Mouse (Mus musculus) erythroblast, embryonic 14.5 days (primary cell): Measurements from ENCODE around the gene Zfyve19. TPM values are rescaled to one million over a fixed set of nuclear protein-coding genes. Genes with fewer than 3 reads are reported as not detected.

Experiments
- H3K27me3 ChIP-seq: 2 replicates; pipeline ENCODE4 v1.6.1; 2012; ENCODE audit warnings: inconsistent platforms; ENCODE audit not compliant: control insufficient read depth
- H3K36me3 ChIP-seq: 2 replicates; pipeline ENCODE4 v1.6.1; 2012; ENCODE audit warnings: mild to moderate bottlenecking, inconsistent platforms; ENCODE audit not compliant: control insufficient read depth
- H3K4me1 ChIP-seq: 2 replicates; pipeline ENCODE4 v1.6.1; 2012; ENCODE audit warnings: inconsistent platforms; ENCODE audit not compliant: control insufficient read depth
- H3K4me3 ChIP-seq: replicated peaks from 2 replicates; pipeline ENCODE3; 2012; ENCODE audit warnings: moderate library complexity, mild to moderate bottlenecking, inconsistent platforms
- H3K9me3 ChIP-seq: 2 replicates; pipeline ENCODE4 v1.6.1; 2012; ENCODE audit warnings: low read length, inconsistent platforms, mixed read lengths; ENCODE audit not compliant: control insufficient read depth
- GATA1 ChIP-seq: IDR thresholded peaks from 2 replicates; pipeline ENCODE4 v1.6.1; 2012; ENCODE audit warnings: low read length, inconsistent platforms, mixed read lengths
- TAL1 ChIP-seq: IDR thresholded peaks from 3 replicates; pipeline ENCODE4 v1.6.1; 2012; ENCODE audit warnings: low read length, inconsistent platforms, mixed read lengths
- polyA plus RNA-seq: library from polyadenylated mRNA; stranded (reverse); fragments of >175 nt; gene quantifications from 2 replicates; pipeline ENCODE4 v1.2.3, GENCODE M21; 2012

Gene Zfyve19
- polyA plus RNA-seq = 1.1 and 1.9 TPM in 2 replicates

GRCm38 (mm10) chr2:119208344-119209175, at the start of gene Zfyve19, which contains the start of gene Dnajc17:
Gene Zfyve19 (plus strand): TSS chr2:119208617.
Gene Dnajc17 (minus strand): TSS chr2:119208795.
- Histone ChIP-seq H3K9me3 (no peaks in the 10 kb centered on the region), H3K4me1 (peaks cover 33% of the 10 kb centered on the region), H3K4me3 (peak within 1 kb of the TSS; percentile 72), H3K36me3 (peaks cover 26% of the 10 kb centered on the region), H3K27me3 (no peaks in the 10 kb centered on the region)
- no peak for TF ChIP-seq GATA1
- no peak for TF ChIP-seq TAL1

GRCm38 (mm10) chr2:119161247-119161646, 47.2 kb upstream of the Zfyve19 start:
- Histone ChIP-seq H3K4me1 (peaks cover 32% of the 10 kb centered on the region), H3K36me3 (no peaks in the 10 kb centered on the region; the same call in 1 of the 2 replicates), H3K9me3 (peaks cover 3% of the 10 kb centered on the region), H3K27me3 (peaks cover 37% of the 10 kb centered on the region), H3K4me3 (no peak overlapping the region)
- TF ChIP-seq TAL1 (no peak), GATA1 (no peak)

- Histone ChIP-seq H3K27me3 (peaks cover 55% of the 10 kb centered on the region), H3K4me1 (peaks cover 38% of the 10 kb centered on the region), H3K4me3 (peak overlapping the region; percentile 2), H3K36me3 (no peaks in the 10 kb centered on the region), H3K9me3 (peaks cover 6% of the 10 kb centered on the region)
- TF ChIP-seq GATA1 (no peak), TAL1 (no peak)
Measured at GRCm38 (mm10) chr2:119163135-119163534, 45.3 kb upstream of the Zfyve19 start.

- H3K36me3 ChIP-seq = no peaks in the 10 kb centered on the region
- H3K9me3 ChIP-seq = peaks cover 6% of the 10 kb centered on the region
- no peak overlapping the region for H3K4me3 ChIP-seq
- no peak for TF ChIP-seq GATA1
- TF ChIP-seq TAL1 = no peak
- peaks cover 38% of the 10 kb centered on the region for H3K4me1 ChIP-seq
- H3K27me3 ChIP-seq = peaks cover 63% of the 10 kb centered on the region
Measured at GRCm38 (mm10) chr2:119163999-119164398, 44.4 kb upstream of the Zfyve19 start.

- TF ChIP-seq TAL1 (no peak), GATA1 (no peak)
- Histone ChIP-seq H3K4me3 (no peak overlapping the region), H3K4me1 (peaks cover 38% of the 10 kb centered on the region), H3K27me3 (peaks cover 72% of the 10 kb centered on the region), H3K9me3 (peaks cover 6% of the 10 kb centered on the region), H3K36me3 (no peaks in the 10 kb centered on the region)
Measured at GRCm38 (mm10) chr2:119165401-119165800, 43.0 kb upstream of the Zfyve19 start.

GRCm38 (mm10) chr2:119166901-119167865, 41.2 kb upstream of the Zfyve19 start, which contains the start of gene Gchfr:
Gene Gchfr (plus strand): TSS chr2:119167773.
- H3K9me3 ChIP-seq = peaks cover 6% of the 10 kb centered on the region
- peaks cover 35% of the 10 kb centered on the region for H3K4me1 ChIP-seq
- H3K4me3 ChIP-seq = peak within 1 kb of the TSS; percentile 67
- H3K36me3 ChIP-seq = peaks cover 5% of the 10 kb centered on the region
- TF ChIP-seq TAL1 (no peak), GATA1 (no peak)
- peaks cover 61% of the 10 kb centered on the region for H3K27me3 ChIP-seq

GRCm38 (mm10) chr2:119167866-119168256, 40.6 kb upstream of the Zfyve19 start:
- TF ChIP-seq GATA1 = no peak
- TF ChIP-seq TAL1 = no peak
- peaks cover 61% of the 10 kb centered on the region for H3K27me3 ChIP-seq
- H3K4me3 ChIP-seq = peak overlapping the region; percentile 67
- peaks cover 6% of the 10 kb centered on the region for H3K9me3 ChIP-seq
- peaks cover 35% of the 10 kb centered on the region for H3K4me1 ChIP-seq
- peaks cover 6% of the 10 kb centered on the region for H3K36me3 ChIP-seq

- H3K27me3 ChIP-seq = peaks cover 47% of the 10 kb centered on the region
- peaks cover 6% of the 10 kb centered on the region for H3K9me3 ChIP-seq
- peaks cover 40% of the 10 kb centered on the region for H3K4me1 ChIP-seq
- peaks cover 6% of the 10 kb centered on the region for H3K36me3 ChIP-seq
- H3K4me3 ChIP-seq = no peak overlapping the region
- no peak for TF ChIP-seq TAL1
- TF ChIP-seq GATA1 = no peak
Measured at GRCm38 (mm10) chr2:119170282-119170681, 38.1 kb upstream of the Zfyve19 start.

- peaks cover 40% of the 10 kb centered on the region for H3K4me1 ChIP-seq
Measured at GRCm38 (mm10) chr2:119171574-119171973, 36.8 kb upstream of the Zfyve19 start.

More at GRCm38 (mm10) chr2:119171574-119171973, 36.8 kb upstream of the Zfyve19 start:
- H3K27me3 ChIP-seq = peaks cover 34% of the 10 kb centered on the region
- peaks cover 3% of the 10 kb centered on the region; the same call in 1 of the 2 replicates for H3K9me3 ChIP-seq
- H3K36me3 ChIP-seq = peaks cover 6% of the 10 kb centered on the region
- TF ChIP-seq GATA1 (no peak), TAL1 (no peak)
- H3K4me3 ChIP-seq = no peak overlapping the region
